Mouse (Mus musculus) intestine, embryonic 14.5 days (tissue): ENCODE data around the gene Utp3. TPM values are rescaled to one million over a fixed set of nuclear protein-coding genes. Genes with fewer than 3 reads are reported as not detected.

Experiments
- ATAC-seq: fragments of 200-750 bp; cut with Nextera tagmentation; replicated peaks from 2 replicates; pipeline ENCODE4 v1.8.0; 2017; ENCODE audit warnings: low read depth, moderate number of reproducible peaks, moderate TSS enrichment, moderate library complexity; ENCODE audit not compliant: low FRiP score, low TSS enrichment
- DNase-seq: peaks from one replicate; pipeline ENCODE4 v3.0.0-alpha.2; 2018; ENCODE audit warnings: low spot score
- H3K27ac ChIP-seq: fragments of 300-500 bp; sonication (generic); 2 replicates; pipeline ENCODE4 v1.5.1; 2014; ENCODE audit warnings: low read depth, mild to moderate bottlenecking, control low read depth
- H3K27me3 ChIP-seq: fragments of 300-500 bp; sonication (generic); replicated peaks from 2 replicates; pipeline ENCODE4 v1.6.1; 2014; ENCODE audit warnings: low read length, control low read depth; ENCODE audit not compliant: control insufficient read depth, insufficient read depth
- H3K36me3 ChIP-seq: fragments of 300-500 bp; sonication (generic); 2 replicates; pipeline ENCODE4 v1.6.1; 2014; ENCODE audit warnings: low read length, control low read depth; ENCODE audit not compliant: control insufficient read depth, insufficient read depth
- H3K4me1 ChIP-seq: fragments of 300-500 bp; sonication (generic); replicated peaks from 2 replicates; pipeline ENCODE4 v1.6.1; 2014; ENCODE audit warnings: low read length, control low read depth, mixed read lengths; ENCODE audit not compliant: control insufficient read depth, insufficient read depth
- H3K4me2 ChIP-seq: fragments of 300-500 bp; sonication (generic); 2 replicates; pipeline ENCODE4 v1.6.1; 2014; ENCODE audit warnings: low read length
- H3K4me3 ChIP-seq: fragments of 300-500 bp; sonication (generic); 2 replicates; pipeline ENCODE4 v1.5.1; 2014; ENCODE audit warnings: low read depth, low read length, control low read depth, mixed read lengths
- H3K9ac ChIP-seq: fragments of 300-500 bp; sonication (generic); 2 replicates; pipeline ENCODE4 v1.6.1; 2014; ENCODE audit warnings: mild to moderate bottlenecking, low read length
- H3K9me3 ChIP-seq: fragments of 300-500 bp; sonication (generic); 2 replicates; pipeline ENCODE4 v1.6.1; 2016; ENCODE audit warnings: low read length, control low read depth; ENCODE audit not compliant: control insufficient read depth
- WGBS: fragments of 180-500 bp; shearing (Covaris S2); extraction: QIAGEN DNeasy Blood & Tissue Kit; methylation state at CpG from one replicate; pipeline ENCODE4 v1.1.7; 2014; 5-methylcytosine and 5-hydroxymethylcytosine counted together
- polyA plus RNA-seq: library from polyadenylated mRNA; unstranded; fragments of >200 nt; fragmentation: Nextera tagmentation; extraction: Ambion mirVana; gene quantifications from 2 replicates; pipeline ENCODE4 v1.2.1, GENCODE M21; 2014

Utp3 gene
- polyA plus RNA-seq, 1 experiment from 2014 or later, result 63.6 TPM

DNA sequence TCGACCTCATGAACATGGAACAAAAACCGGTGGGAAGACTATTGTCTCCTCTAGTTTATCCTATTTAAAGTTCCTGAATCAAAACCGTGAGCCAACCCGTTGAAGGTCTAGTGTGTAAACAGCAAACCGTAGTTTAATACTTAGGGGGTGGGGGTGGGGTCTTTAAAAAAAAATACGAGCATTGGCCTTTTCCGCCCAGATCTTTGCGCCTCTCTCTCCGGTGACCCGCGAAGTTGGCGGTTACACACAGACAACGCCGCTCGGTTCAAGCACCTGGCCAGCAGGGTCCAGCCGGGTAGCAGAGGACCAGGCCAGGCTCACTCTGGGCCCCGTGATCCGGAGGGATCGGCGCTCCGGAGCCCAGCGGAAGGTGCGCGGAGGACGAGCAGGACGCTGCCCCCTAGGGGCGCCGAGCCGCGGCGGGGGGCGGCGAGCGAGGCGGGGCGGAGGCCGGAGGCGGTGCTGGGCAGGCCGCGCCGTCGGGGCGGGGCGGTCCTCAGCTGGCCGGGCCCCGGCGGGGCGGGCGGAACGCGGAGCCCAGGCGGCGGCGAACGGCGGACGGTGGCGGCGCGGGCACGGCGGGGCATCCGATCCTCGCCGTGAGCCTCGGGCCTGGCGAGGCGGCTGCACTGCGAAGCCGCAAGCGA is 10.4 kb downstream of the Utp3 start, which contains the start of gene Rufy3:
TSS of gene Rufy3 (plus strand) at position 540 of the 647 bp plus-strand sequence.
- peaks cover 10% of the 10 kb centered on the region; the same call in 1 of the 2 replicates for H3K4me1 ChIP-seq
- H3K4me3 ChIP-seq, result peak within 1 kb of the TSS; percentile 76
- H3K36me3 ChIP-seq, result no peaks in the 10 kb centered on the region
- H3K4me2 ChIP-seq, result peak within 1 kb of the TSS; percentile 76
- WGBS, result under 1% methylated on average over 68 of the region's 71 CpGs
- ATAC-seq (peak; percentile 91), DNase-seq (peak; percentile 83)
- H3K27ac ChIP-seq, result peak within 1 kb of the TSS; percentile 77
- peak within 1 kb of the TSS; percentile 70 for H3K9ac ChIP-seq
- H3K27me3 ChIP-seq, result no peaks in the 10 kb centered on the region
- H3K9me3 ChIP-seq, result no peaks in the 10 kb centered on the region

DNA sequence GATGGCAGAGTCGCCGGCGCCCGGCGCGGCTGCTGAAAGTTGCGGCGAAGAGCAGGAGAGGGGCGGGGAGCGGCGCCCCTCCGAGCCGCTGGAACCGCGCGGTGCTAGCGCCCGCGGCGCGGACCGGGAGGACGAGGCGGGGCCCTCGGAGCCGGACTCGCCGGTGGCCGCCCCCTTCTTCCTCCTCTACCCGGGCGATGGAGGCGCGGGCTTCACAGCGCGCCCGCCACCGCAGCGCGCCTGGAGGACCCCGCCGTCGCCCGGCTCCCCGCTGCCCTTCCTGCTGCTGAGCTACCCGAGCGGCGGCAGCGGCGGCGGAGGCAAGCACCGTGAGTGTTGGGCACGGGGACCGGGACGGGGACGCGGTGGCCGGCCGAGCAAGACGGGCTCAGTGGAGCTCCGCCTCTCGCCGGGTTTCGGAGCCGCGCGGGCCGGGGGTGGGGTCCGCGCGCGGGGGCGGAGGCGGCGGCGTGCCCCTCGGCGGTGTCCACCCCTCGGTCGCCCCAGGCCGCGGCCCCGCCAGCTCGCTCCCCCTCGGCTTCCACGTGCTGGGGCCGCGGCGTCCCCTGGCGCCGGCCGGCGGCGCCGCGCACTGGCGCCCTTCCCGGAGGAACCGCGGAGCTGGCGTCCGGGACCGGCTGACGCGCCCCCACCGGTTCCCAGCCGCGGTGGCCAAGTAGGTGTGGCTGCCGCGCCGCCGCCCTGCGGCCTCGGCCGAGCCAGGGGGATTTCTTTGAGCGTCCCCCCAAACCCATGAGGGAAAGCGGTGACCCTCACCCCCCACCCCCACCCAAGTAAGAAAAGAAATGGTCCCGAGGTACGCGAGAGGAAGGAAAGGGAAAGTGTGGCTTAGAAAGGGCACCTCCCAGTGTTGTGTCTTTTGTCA is 11.1 kb downstream of the Utp3 start:
- under 1% methylated on average over 81 of the region's 119 CpGs for WGBS
- Histone ChIP-seq H3K36me3 (no peaks in the 10 kb centered on the region), H3K4me1 (peaks cover 10% of the 10 kb centered on the region; the same call in 1 of the 2 replicates), H3K9ac (peak overlapping the region; percentile 70), H3K9me3 (no peaks in the 10 kb centered on the region), H3K27ac (peak overlapping the region; percentile 77), H3K4me2 (peak overlapping the region; percentile 76), H3K27me3 (no peaks in the 10 kb centered on the region), H3K4me3 (peak overlapping the region; percentile 76)
- DNase-seq (peak; percentile 80), ATAC-seq (peak; percentile 76)

DNA sequence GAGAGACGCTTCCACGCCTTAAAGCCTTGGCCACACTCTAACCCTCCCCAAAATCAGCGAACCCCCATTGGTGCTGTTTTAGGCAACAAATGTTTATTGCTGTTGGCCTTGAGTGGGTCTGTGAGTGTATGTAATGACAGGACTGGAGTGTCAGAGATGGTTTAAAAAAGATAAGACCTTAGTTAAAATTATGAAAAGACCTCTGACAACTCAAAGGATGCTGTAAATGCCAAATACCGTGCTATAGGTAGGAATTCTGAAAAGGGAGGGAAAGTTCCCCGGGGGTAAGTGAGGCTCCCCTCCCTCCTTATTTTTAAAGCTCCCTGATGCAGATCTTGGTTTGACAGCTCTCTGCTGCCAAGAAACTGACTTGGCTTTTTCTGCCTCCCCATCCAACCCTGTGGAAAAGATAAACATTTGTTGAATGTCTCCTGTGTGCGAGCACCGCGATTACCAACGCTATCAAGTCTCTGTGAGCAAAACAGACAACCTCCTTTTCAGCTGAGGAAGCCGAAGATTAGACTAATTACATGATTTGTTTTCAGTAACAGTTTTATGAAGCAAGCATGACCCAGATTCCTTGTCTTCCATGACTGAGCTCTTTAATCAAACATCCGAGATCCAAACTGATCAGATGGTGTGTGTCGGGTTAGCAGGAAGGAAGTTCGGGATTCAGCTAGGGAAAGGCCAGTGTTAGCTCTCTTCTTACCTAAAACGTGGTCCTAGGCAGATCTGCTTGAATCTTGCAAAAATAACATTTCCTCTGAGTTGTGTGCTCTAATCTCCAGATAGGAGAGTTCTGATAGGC is 12.0 kb downstream of the Utp3 start:
- no peak for DNase-seq
- 4% methylated on average over 14 of the region's 14 CpGs for WGBS
- ATAC-seq, result no peak; the same call in 1 of the 2 replicates

DNA sequence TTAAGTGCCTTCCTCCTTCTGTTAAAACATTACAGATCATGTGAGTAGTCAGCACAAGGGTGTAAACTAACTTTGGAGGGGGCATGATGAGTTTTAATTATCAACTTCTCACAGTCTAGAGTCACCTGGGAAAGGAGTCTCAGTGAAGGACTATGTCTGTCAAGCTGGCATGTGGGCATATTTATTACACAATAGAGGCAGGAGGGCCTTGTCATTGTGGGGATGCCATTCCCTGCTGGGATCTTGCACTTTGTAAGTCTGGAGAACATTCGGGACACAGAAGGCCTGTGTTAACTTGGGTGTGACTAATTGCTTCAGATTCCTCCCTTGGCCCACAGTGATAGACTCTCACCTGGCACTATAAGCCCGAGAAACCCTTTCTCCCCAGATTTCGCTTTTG is 15.3 kb downstream of the Utp3 start:
- no peaks in the 10 kb centered on the region for H3K27me3 ChIP-seq
- H3K4me1 ChIP-seq, result peaks cover 10% of the 10 kb centered on the region; the same call in 1 of the 2 replicates
- no peaks in the 10 kb centered on the region for H3K9me3 ChIP-seq
- 87% methylated on average over 3 of the region's 3 CpGs for whole genome bisulfite sequencing
- H3K27ac ChIP-seq, result no peak overlapping the region
- ATAC-seq (no peak), DNase-seq (no peak)
- H3K9ac ChIP-seq, result no peak overlapping the region
- H3K36me3 ChIP-seq, result no peaks in the 10 kb centered on the region
- no peak overlapping the region for H3K4me3 ChIP-seq
- H3K4me2 ChIP-seq, result no peak overlapping the region

More for the DNA sequence above, 12.0 kb downstream of the Utp3 start:
- Histone ChIP-seq H3K4me2 (peak overlapping the region; percentile 76), H3K4me1 (peaks cover 10% of the 10 kb centered on the region; the same call in 1 of the 2 replicates), H3K27ac (peak overlapping the region; percentile 77; the same call in 1 of the 2 replicates), H3K9me3 (no peaks in the 10 kb centered on the region), H3K4me3 (peak overlapping the region; percentile 76), H3K36me3 (no peaks in the 10 kb centered on the region), H3K27me3 (no peaks in the 10 kb centered on the region), H3K9ac (peak overlapping the region; percentile 70)

DNA sequence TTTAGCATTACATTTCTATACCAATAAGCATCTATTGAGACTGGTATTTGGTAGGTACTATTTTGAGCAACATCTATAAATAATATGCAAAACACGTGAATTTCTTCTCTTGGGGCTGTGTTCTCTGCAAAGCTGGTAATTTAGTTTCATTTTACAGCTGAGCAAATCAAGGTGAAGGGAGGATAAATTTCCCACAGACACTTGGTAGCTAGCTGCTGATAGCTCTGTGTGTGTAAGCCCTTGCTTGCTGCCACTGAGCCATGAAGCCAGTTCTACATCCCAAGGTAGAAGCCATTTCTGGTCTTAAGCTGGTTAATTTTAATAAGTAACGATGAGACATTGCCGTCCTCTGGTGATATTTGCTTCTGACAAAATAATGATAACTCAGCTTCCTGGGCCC is 20.6 kb downstream of the Utp3 start:
- WGBS, result 86% methylated on average over 3 of the region's 3 CpGs
- DNase-seq, result no peak
- no peak overlapping the region for H3K4me2 ChIP-seq
- peaks cover 5% of the 10 kb centered on the region; the same call in 1 of the 2 replicates for H3K4me1 ChIP-seq
- ATAC-seq, result no peak
- no peak overlapping the region for H3K4me3 ChIP-seq
- H3K27me3 ChIP-seq, result no peaks in the 10 kb centered on the region
- no peak overlapping the region for H3K9ac ChIP-seq
- no peaks in the 10 kb centered on the region for H3K36me3 ChIP-seq
- H3K9me3 ChIP-seq, result no peaks in the 10 kb centered on the region
- no peak overlapping the region for H3K27ac ChIP-seq

DNA sequence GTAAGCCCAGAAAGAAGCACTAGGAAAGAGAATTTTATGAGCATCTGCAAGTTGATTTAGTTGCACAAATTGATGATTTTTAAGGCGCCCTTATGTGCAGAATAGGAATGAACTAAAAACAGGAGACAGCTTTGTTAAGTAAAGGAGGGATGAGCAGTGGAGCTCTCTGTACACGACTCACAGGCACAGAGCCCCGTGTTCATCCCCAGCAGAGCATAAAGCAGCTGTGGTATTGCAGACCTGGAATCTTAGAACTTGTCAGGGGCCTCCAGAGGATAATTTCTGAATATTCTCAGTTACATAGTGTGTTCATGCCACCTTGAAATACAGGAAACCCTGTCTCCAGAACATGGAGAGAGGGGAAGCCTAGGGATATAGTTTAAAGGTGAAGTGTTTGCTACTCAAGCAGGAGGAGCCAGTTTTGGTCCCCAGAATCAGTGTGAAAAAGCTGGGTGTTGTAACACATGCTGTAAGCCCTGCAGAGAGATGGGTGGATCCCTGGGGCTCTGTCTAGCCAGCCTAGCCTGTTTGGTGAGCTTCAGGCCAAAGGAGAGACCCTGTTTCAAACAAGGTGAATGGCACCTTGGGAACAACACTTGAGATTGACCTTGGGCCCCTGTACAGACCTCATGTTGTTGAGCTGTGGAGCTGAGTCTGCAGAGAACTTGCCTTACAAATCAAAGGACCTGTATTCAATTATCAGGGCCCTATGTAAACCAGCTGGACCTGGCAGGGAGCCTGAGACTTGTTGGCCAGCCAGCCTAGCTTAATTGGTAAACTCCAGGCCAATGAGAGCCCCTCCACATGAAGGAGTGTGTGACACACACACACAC is 21.5 kb downstream of the Utp3 start:
- no peak overlapping the region for H3K9ac ChIP-seq
- H3K27ac ChIP-seq, result peak overlapping the region; percentile 47; the same call in 1 of the 2 replicates
- peak; percentile 87 for ATAC-seq

DNA sequence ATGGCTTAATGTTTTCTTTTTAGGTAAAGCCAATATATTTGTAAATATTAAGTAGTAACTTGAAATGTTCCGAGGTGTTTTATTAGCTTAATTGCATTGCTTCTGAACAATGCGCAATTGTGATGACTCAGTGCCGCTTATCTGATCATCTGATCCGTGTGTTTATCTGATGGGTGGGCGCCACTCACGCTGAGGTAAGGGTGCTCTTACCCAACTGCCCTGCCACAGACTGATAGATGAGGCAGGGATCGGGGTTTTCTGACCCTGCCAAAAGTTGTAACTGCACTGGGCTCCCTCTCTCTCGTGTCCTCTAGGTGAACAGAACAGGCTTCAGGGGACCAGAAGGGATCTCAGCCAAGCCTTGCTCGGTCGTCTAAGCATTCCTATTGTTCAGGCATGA is 26.4 kb downstream of the Utp3 start:
- no peak for ATAC-seq
- H3K4me2 ChIP-seq, result no peak overlapping the region

More for the DNA sequence above, 21.5 kb downstream of the Utp3 start:
- Histone ChIP-seq H3K4me3 (no peak overlapping the region), H3K27me3 (no peaks in the 10 kb centered on the region), H3K9me3 (no peaks in the 10 kb centered on the region), H3K4me2 (no peak overlapping the region), H3K4me1 (peaks cover 5% of the 10 kb centered on the region; the same call in 1 of the 2 replicates), H3K36me3 (no peaks in the 10 kb centered on the region)
- DNase-seq, result no peak
- WGBS, result 66% methylated on average over 3 of the region's 3 CpGs

More for the DNA sequence above, 26.4 kb downstream of the Utp3 start:
- Histone ChIP-seq H3K4me1 (peaks cover under 1% of the 10 kb centered on the region), H3K36me3 (no peaks in the 10 kb centered on the region), H3K9ac (no peak overlapping the region), H3K4me3 (no peak overlapping the region), H3K9me3 (no peaks in the 10 kb centered on the region), H3K27me3 (no peaks in the 10 kb centered on the region), H3K27ac (no peak overlapping the region)
- no peak for DNase-seq
- 71% methylated on average over 10 of the region's 10 CpGs for WGBS
